ENCODE assay signal across 8 mouse cellular contexts in genomic region chr17:55986030-55986961, GRCm38 (mm10). TPM values are rescaled to one million over a fixed set of nuclear protein-coding genes. Genes with fewer than 3 reads are reported as not detected.
DNase-seq lines count a peak whose midpoint lies in the region; ATAC-seq and TF ChIP-seq lines count a peak whose summit lies in the region.

Gene Fsd1, plus strand, starts transcription at chr17:55986509.

- ATAC-seq in kidney, postnatal 0 days (replicated peaks; ENCODE audit: low FRiP score, low read depth) = peak; percentile 24; the same call in 1 of the 2 replicates
- ATAC-seq in frontal cortex, adult (ENCODE audit: low TSS enrichment) = peak; percentile 97
- no peak for ATAC-seq in erythroid progenitor cell, adult 5-6 weeks (replicated peaks; ENCODE audit: low FRiP score, poor library complexity, severe bottlenecking)

- peaks cover 6% of the 10 kb centered on the region; the same call in 1 of the 2 replicates for H3K4me1 ChIP-seq in kidney, postnatal 0 days (replicated peaks; ENCODE audit: insufficient read depth, low read length)
- no peaks in the 10 kb centered on the region for H3K4me1 ChIP-seq in kidney, adult 2 months (ENCODE audit: control insufficient read depth, insufficient read depth, low read length)
- H3K4me1 ChIP-seq in midbrain, embryonic 10.5 days = peaks cover 18% of the 10 kb centered on the region

- no peaks in the 10 kb centered on the region for H3K27me3 ChIP-seq in kidney, postnatal 0 days (ENCODE audit: insufficient read depth, low read length)
- no peaks in the 10 kb centered on the region for H3K27me3 ChIP-seq in kidney, adult 2 months (replicated peaks; ENCODE audit: control insufficient read depth, insufficient read depth, low read length)
- H3K27me3 ChIP-seq in midbrain, embryonic 10.5 days (ENCODE audit: low read depth, poor library complexity, severe bottlenecking) = no peaks in the 10 kb centered on the region; the same call in 1 of the 2 replicates

- H3K4me2 ChIP-seq in kidney, postnatal 0 days (ENCODE audit: low read length) = peak within 1 kb of the TSS; percentile 61

- peak; percentile 83 for DNase-seq in kidney, postnatal 0 days (ENCODE audit: low spot score)
- DNase-seq in kidney, adult 2 months = no peak
- peak; percentile 88 for DNase-seq in cerebellum, adult 9-10 months
- peak; percentile 82 to 83 for DNase-seq in layer of hippocampus, adult 2 months (ENCODE audit: low spot score in 2 of 2)
- DNase-seq in midbrain, embryonic 10.5 days (ENCODE audit: low spot score) = peak; percentile 86
- DNase-seq in telencephalon, adult 2 months (ENCODE audit: low read depth, low spot score) = peak; percentile 65

- H3K9ac ChIP-seq in kidney, postnatal 0 days (ENCODE audit: low read depth, low read length) = 0 out of 2 replicates have a peak within 1 kb of the TSS, but pooled peaks have one; percentile 18

- no peak for TF ChIP-seq CTCF in kidney, postnatal 0 days (IDR thresholded peaks at IDR 0.05; ENCODE audit: low read depth)
- TF ChIP-seq CTCF in kidney, adult 2 months (conservative IDR thresholded peaks at IDR 0.05; ENCODE audit: insufficient read depth, insufficient read length, low read depth, low read length) = no peak
- TF ChIP-seq CTCF in layer of hippocampus, adult 2 months (conservative IDR thresholded peaks at IDR 0.05) = 0 out of 2 replicates have a peak, but pooled peaks have one; percentile 8

- no peak for TF ChIP-seq POLR2A in kidney, adult 2 months (IDR thresholded peaks at IDR 0.05; ENCODE audit: low read depth, low read length)

- no peak within 1 kb of the TSS for H3K27ac ChIP-seq in kidney, postnatal 0 days
- no peak within 1 kb of the TSS for H3K27ac ChIP-seq in kidney, adult 2 months (ENCODE audit: insufficient read depth, low read depth, low read length)
- peak within 1 kb of the TSS; percentile 82 for H3K27ac ChIP-seq in layer of hippocampus, adult 2 months
- H3K27ac ChIP-seq in midbrain, embryonic 10.5 days (replicated peaks) = peak within 1 kb of the TSS; percentile 85

- no peaks in the 10 kb centered on the region for H3K36me3 ChIP-seq in kidney, postnatal 0 days (ENCODE audit: insufficient read depth, low read length)
- H3K36me3 ChIP-seq in kidney, adult 2 months (ENCODE audit: control insufficient read depth, insufficient read depth, low read length) = no peaks in the 10 kb centered on the region
- peaks cover 23% of the 10 kb centered on the region for H3K36me3 ChIP-seq in midbrain, embryonic 10.5 days

- H3K9me3 ChIP-seq in kidney, postnatal 0 days (replicated peaks; ENCODE audit: low read length) = no peaks in the 10 kb centered on the region
- no peaks in the 10 kb centered on the region for H3K9me3 ChIP-seq in midbrain, embryonic 10.5 days (replicated peaks)

- 9% methylated on average over 30 of the region's 35 CpGs for WGBS in kidney, postnatal 0 days
- WGBS in kidney, adult 2 months = 10% methylated on average over 35 of the region's 35 CpGs
- 9% methylated on average over 35 of the region's 35 CpGs for WGBS in midbrain, embryonic 10.5 days

- H3K4me3 ChIP-seq in kidney, postnatal 0 days (replicated peaks; ENCODE audit: low read depth, low read length) = peak within 1 kb of the TSS; percentile 31; the same call in 1 of the 2 replicates
- no peak within 1 kb of the TSS for H3K4me3 ChIP-seq in kidney, adult 2 months (ENCODE audit: insufficient read depth, low read depth, low read length)
- peak within 1 kb of the TSS; percentile 82 for H3K4me3 ChIP-seq in layer of hippocampus, adult 2 months
- H3K4me3 ChIP-seq in midbrain, embryonic 10.5 days = peak within 1 kb of the TSS; percentile 70

RNA-seq across cellular contexts. Expression of gene Fsd1, which starts in this region (rescaled TPM):
- 6.7 and 7.2 TPM in 2 replicates for polyA plus RNA-seq in kidney, postnatal 0 days (2015; fragmentation: Nextera tagmentation; extraction: Ambion mirVana)
- polyA plus RNA-seq in kidney, adult 2 months (2012; rRNA removed) = 0.36 and 0.48 TPM in 2 replicates
- 10 to 100 TPM; 67.2 to 69.0 TPM for total RNA-seq in layer of hippocampus, adult 2 months (2021)
- 78.4 and 95.0 TPM in 2 replicates for polyA plus RNA-seq in midbrain, embryonic 10.5 days (2016; fragmentation: Nextera tagmentation; extraction: Ambion mirVana)
- total RNA-seq in erythroid progenitor cell, adult 5-6 weeks (2015; ENCODE audit: low replicate concordance) = not detected in 2 replicates
- not detected in 2 replicates for total RNA-seq in erythroid progenitor cell, adult 5-6 weeks (2017; ENCODE audit: low replicate concordance)

Comparison
In these comparisons a context has a peak if more than half of its experiments do, and no peak if none do; other contexts are left out.
1. RNA of gene Fsd1 (total RNA-seq): 67.2 to 69.0 TPM in layer of hippocampus, adult 2 months; not detected in erythroid progenitor cell, adult 5-6 weeks; every median in the first group is over 10 times any median in the second.
2. H3K27ac ChIP-seq: peak in layer of hippocampus, adult 2 months (single experiment) and midbrain, embryonic 10.5 days (single experiment); none in kidney, postnatal 0 days (single experiment) and kidney, adult 2 months (single experiment).